Mouse (Mus musculus): ENCODE data around the gene Csnk2a2.

Csnk2a2 gene

DNA sequence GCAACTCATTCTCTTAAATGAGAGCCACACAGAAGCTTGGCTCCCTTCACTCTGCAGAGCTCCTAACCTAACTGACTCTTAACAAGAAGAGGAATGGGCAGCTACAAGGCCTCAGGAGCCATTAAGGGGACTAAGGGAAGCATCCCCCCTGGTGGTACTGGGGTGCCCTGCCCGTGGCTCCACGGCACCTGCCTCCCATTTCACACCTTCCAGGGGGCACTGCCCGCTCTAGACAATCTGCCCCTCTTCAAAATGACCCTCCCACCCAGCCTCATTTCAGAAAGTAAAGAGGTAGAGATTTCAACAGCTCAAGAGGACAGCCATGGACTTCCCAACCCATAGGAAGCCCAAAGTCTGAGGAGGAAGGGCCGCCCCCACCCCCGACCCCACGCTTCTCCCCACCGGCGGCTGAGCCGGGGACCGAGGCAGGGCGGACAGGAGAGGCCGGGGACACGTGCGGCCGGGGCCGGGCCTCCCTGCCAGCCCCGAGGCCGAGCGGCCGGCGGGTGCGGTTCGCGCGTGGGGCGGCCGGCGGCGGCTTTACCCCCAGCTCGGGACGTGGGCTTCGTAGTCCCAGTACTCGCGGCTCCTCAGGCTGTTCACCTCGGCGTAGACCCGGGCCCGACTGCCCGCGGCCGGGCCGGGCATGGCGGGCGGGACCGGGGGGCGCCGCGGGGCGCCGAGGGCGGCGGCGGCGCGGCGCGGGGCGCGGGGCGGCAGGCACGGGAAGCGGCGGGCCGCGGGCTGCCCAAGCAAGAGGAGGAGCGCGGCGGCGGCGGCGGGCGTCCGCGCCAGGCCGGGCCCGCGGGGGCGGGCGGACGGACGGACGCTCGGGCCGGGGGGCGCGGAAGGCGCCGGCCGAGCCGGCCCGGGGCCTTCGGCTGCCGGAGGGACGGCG lies 1.8 kb downstream of the Csnk2a2 start:
- DNase-seq (ENCODE audit: low spot score in 2 of 2), result no peak

DNA sequence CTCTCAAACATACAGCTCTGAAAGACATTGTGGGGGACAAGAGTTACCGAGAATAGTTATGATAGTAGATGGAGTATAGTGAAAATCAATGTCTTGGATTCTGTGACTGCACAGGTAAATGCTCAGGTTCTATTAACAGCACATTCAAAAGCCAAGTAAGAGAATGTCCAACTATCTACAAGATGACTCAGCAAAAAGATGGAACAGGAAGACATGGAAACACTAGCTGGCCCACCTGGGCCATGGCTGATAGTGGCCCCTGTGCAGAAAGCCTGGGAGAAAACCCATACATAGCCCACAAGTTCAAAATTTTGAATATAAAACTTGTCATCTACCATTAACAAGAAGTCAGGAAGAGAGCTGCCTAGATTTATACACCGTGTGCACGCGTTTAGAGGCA lies 19.8 kb downstream of the Csnk2a2 start:
- no peak for DNase-seq (ENCODE audit: low spot score in 2 of 2)

DNA sequence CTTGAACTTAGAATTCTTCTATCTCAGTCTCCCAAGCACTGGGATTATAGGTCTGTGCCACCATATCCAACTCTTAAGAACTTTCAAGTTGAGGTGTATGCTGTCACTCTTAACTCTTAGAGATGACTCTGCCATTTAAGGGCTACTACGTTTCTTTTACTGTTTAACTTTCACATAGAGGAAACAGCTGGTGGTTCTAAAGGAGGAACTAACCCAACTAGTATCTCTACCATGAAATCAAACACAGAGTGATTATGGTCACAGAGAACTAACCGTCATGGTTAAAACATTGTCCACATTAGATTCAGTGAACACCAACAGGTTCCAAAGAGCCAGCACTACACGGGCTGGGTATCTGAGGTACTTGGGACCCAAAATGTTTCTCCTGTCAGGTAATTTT lies 20.8 kb downstream of the Csnk2a2 start:
- DNase-seq (ENCODE audit: low spot score in 2 of 2), result no peak

DNA sequence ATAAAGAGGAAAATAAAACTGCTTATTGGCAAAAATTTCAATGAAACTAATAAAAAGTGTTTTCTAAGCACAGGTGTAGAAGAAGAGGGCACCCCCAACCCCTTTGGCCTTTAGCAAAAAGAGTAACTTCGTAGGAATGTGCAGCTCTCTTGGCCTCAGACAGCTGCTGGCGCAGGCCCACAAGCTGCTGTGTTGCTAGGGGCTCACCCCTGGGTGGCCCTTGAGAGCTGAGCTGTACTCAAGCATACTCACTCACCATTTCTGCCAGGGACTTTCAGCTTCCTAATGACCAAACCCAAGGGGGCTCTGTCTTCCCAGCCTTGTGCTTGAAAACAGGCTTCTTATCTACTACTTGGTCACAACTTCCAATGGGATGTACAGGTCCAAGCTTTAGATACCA lies 23.3 kb downstream of the Csnk2a2 start:
- no peak for DNase-seq (ENCODE audit: low spot score in 2 of 2)

DNA sequence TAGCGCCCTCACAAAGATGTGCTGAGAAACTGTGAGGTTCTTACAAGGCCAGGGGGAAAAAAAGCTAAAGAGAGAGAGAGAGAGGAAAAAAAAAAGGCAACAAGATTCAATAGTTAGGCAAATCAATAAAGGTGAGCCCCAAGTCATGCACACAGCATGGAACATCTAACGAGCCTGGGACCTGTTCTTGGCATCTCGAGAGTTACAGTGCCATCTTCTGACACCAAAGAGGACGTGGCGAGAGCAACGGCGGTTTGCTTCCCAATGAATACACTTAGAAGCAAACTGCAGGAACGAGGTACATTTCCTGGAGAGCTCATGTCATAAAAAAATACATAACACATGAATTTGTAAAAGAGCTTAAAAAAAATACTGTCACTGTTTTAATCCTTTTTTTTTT lies 37.3 kb downstream of the Csnk2a2 start:
- DNase-seq (ENCODE audit: low spot score in 2 of 2), result no peak

DNA sequence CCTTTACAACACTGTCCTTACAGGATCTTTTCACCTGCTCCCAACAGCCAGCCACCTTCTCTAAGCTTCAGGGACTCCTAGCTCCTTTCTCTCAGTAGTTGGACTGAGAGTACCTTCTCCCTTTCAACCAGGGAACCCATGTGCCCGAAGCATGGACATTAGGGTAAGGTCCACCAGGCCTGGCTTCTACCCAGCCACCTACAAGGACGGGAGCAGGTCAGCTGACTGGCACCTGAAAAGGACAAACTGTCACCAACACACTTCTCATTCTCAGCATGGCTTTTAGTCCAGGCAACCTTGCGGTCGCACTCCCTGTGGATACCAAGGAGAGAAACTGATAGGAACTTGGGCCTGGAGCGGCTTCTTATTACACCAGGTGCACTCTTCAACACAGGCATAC lies 39.6 kb downstream of the Csnk2a2 start:
- DNase-seq (ENCODE audit: low spot score in 2 of 2), result no peak

DNA sequence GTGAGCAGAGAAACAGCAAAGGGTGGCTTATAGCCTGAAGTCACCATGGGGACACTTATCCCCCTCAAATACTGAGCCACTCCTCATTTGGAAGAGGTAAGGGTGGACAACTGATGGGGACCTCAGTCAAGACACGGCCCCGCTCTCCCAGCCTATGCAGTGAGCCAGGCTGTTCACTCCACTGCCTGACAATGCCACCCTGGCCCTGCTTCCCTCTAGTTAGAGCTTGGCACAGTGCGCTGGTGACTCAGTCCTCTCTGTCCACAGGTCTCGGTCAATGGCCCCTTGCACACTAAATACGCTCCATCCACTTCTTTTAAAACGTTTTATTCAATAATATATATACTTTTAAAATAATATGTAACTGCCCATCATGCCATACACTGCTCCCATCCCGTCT lies 42.2 kb downstream of the Csnk2a2 start:
- no peak for DNase-seq (ENCODE audit: low spot score in 2 of 2)

DNA sequence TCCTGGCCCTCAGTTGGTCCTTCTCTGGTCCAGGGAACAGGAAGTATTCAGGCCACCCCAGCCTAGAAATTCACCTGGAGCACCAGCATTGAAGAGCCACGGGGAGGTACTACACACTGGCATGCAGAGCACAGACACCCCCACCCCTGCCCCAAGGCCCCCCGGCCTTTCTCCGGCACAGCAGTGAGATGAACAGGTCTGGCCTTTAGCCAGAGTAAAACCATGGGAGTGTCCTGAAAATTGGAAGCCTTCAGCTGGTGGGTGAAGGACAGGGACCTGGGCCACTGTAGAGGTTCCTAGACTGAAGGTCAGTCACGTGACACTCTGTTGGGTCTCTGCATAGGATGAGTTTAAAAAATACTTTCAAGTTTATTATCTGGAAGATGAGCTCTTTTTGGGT lies 44.8 kb downstream of the Csnk2a2 start:
- no peak for DNase-seq (ENCODE audit: low spot score in 2 of 2)

DNA sequence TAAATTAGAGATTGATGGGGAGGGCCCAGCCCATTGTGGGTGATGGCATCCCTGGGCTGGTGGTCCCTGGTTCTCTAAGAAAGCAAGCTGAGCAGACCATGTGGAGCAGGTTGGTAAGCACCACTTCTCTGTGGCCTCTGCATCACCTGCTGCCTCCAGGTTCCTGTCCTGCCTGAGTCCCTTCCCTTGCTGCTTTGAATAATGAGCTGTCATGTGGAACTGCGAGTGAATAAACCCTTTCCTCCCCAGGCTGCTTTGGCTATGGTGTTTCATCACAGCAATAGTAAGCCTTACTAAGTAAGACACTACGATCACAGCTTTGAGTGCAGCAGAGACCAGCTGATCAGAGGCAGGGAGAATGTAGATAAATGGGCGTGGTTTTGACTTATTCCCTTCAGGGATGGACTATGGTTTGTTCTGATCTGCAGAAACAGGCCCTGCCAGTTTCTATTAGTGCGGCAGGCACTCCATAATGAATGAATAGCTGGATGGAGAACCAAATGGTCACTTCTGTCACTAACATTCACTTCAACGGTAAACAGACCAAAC lies 48.3 kb downstream of the Csnk2a2 start:
- DNase-seq (ENCODE audit: low spot score in 2 of 2), result peak in 1 of 2 experiments; percentile 15

DNA sequence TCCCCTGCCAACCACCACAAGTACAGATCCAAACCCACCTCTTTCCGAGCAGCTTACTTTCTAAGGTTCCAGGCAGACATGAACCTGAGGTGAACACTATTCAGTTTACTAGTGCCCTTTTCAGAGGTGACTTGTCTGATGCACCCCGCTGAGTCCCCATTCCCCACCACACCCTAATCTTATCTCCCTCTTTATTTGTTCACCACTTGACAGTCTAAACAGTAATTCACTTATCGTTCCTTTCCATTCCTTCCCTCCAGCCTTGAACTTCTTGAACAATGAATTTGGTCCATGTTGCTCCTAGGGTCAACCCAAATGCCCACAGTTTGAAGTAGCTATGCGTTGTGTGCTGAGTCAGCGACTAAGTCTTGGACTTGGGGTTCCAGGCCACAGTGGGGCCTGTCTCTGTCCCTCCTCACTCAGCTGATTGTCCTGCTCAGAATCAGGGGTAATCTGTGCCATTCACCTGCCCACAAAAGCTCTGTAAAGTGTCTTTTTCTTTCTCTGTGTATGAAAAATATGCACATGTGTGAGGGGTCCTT lies 49.6 kb downstream of the Csnk2a2 start:
- no peak for DNase-seq (ENCODE audit: low spot score in 2 of 2)

DNA sequence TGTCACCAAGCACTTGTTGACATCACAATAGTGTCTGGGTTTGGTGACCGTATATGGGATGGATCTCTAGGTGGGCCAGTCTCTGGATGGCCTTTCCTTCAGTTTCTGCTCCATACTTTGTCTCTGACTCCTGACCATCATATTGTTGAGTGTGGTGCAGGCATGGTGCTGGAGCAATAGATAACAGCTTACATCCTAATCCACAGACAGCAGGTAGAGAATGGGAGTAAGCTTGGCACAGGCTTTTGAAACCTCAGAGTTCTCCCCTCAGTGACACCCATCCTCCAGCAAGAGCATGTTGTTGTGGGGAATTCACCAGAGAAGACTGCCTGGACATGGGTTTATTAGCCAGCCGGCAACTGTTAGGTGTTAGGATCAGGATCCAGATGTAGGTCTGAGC lies 50.4 kb downstream of the Csnk2a2 start:
- no peak for DNase-seq (ENCODE audit: low spot score in 2 of 2)

DNA sequence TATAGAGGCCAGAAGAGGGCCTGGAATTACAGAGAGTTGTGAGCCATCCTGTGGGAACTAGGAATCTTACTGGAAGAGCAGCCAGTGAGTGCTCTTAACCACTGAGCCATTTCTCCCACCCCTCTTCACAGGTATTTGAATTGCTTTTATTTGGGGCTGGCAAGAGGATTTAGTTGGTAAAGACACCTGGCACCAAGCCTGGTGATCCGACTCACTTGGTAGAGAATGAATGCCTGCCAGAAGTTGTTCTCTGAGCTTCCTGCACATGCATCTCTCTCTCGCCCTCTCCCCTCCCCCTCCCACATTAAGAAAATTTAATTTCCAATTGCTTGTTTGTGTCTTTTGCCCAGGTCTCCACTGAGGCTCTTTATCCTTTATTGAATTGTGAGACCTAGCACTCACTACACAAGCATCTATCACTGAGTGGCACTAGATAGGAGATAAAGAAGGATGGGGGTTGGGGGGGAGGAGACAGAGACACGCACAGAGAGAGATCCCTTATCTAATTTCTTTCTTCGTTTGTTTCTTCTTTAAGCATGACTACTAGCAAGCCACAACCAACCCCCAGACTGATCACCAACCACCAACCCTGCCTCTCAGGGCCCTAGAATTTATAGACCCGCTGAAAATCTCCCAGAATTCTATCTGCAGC lies 52.4 kb downstream of the Csnk2a2 start:
- no peak for DNase-seq (ENCODE audit: low spot score in 2 of 2)

DNA sequence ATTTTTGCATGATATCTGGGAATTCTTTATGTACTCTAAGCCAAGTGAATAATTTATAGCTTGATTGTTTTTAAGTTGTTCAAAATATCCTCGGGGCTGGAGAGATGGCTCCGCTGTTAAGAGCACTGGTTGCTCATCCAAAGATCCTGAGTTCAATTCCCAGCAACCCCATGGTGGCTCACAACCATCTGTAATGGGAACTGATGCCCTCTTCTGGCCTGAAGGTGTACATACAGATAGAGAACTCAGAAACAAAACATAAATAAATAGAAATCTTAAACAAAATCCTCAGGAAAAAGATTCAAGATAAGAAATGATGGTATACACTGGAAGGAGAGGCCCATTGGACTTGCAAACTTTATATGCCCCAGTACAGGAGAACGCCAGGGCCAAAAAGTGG lies 53.9 kb downstream of the Csnk2a2 start:
- DNase-seq (ENCODE audit: low spot score in 2 of 2), result no peak

DNA sequence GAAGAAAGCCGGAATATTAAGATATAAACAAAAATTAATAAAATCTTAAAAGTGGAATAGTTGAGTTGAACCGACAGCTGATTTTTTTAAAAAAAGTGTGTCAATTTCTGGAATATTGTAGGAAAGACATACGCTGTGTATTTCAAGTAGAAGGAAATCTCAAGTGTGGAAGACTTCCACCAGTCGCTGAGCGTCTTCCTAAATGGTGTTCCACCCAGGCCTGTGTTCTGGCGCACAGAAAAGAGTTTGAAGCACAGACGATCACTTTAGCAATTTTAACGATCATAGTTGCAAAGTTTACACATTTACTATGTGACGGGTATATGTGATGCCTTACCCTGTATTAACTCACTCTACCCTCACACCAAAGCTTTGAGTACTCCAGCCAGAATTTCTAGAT lies 54.4 kb downstream of the Csnk2a2 start:
- no peak for DNase-seq (ENCODE audit: low spot score in 2 of 2)

DNA sequence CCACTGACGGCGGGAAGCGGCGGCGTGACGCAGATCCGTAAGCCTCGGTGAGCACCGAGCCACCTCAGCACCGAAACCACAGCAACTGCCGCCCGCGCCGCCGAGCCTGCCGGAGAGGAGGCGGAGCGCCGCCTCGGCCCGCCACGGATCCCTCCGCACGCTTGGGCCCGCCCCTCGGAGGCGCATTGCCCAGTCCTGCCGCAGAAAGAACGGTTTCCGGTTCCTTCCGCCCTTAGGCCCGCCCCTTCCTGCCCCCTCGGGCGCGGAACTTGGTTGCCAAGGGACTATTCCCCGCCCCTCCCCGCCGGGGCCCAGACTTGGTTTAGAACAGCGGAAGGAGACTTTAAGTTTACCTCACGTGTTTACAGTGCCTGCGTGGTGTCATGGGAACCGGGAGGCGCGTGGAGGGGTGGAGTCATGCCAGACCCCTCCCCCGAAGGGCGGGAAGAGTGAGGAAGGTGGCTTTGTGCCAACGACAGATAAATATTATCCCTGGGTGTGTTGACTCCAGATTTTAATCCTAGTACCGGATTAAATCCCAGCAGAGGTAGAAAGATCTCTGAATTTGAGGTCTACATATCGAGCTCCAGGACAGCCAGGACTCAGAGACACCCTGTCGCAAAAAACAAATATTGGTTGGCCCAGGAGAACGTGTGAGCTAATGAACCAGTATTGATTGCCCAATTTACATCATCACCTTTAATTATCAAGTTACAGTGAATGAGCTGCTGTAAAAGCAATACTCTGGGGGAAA lies 55.0 kb downstream of the Csnk2a2 start, which contains the start of gene Cfap20:
Gene Cfap20, minus strand, starts transcription at position 184 of the 754 bp plus-strand sequence.
- peak; percentile 99 to 100 for DNase-seq (ENCODE audit: low spot score in 2 of 2)

DNA sequence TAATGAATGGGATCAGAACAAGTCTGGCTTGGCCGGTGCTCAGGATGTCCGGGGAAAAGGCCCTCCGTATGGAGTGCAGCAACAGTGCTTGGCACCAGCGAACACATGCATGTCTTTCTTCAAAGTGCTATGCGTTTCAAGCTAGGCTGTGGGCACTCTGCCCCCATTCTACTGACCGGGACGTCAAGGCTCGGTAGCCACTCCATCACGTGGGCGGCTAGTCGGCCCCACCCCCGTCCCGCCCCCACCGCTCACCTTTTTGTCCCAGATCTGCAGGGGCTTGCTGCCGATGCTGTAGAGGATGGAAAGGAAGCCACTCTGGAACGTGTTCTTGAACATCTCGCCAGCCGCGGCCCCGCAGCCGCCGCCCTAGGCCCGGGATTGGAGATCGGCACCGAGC lies 55.6 kb downstream of the Csnk2a2 start:
- no peak for DNase-seq (ENCODE audit: low spot score in 2 of 2)

DNA sequence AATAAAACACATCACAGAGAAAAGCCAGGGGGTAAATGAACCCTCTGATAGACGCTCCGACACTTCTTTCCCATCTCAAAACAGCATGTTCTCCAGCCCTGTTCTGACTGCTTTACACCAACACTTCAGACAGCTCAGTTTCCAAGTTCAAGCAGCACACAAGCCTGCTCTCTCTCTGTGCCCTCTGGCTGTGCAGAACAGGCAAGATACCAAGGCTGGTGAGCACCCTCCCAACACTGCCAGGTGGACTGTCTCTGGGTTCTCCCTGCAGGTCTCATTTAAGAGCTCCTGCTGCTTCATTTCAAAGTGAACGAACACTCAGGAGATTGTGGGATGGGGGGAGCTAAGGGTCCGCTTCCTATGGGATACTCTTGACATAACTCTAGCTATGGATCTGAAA lies 56.7 kb downstream of the Csnk2a2 start:
- DNase-seq (ENCODE audit: low spot score in 2 of 2), result no peak

DNA sequence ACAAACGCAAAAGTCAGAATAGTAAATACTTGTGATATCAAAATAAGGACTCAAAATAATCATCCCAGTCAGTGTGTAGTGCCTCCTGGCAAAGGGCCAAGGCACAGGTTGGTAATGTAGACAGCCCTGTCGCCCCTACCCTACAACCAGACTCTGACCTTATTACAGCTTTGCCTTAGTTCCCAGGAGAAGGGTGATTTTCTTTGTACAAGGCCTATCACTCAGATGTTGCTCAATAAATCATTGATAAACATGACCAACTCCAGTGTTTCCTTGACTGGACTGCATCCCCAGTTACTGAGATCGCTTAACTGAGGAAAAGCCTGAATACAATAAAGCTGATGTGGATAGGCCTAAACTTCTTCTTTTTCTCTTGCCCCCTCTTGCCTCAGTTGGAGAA lies 57.4 kb downstream of the Csnk2a2 start:
- no peak for DNase-seq (ENCODE audit: low spot score in 2 of 2)

DNA sequence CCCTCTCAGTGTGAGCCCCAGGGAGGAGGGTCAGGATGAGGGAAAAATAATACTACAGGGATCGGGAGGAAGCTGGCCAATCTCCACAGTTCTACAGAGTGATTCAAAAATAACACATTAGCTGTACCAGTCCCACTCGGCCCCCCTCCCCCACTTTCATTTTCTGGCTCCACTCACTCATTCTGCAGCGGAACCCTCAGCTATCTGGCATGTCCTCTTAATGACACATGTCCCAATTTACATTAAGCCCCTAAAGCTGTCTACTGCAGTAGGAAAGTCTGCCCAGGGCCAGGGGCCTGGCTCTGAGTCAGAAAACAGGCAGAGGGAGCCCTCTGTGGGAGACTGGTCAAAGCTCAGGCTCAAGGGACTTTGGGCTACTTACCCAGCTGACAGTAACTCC lies 59.9 kb downstream of the Csnk2a2 start:
- DNase-seq (ENCODE audit: low spot score in 2 of 2), result no peak

DNA sequence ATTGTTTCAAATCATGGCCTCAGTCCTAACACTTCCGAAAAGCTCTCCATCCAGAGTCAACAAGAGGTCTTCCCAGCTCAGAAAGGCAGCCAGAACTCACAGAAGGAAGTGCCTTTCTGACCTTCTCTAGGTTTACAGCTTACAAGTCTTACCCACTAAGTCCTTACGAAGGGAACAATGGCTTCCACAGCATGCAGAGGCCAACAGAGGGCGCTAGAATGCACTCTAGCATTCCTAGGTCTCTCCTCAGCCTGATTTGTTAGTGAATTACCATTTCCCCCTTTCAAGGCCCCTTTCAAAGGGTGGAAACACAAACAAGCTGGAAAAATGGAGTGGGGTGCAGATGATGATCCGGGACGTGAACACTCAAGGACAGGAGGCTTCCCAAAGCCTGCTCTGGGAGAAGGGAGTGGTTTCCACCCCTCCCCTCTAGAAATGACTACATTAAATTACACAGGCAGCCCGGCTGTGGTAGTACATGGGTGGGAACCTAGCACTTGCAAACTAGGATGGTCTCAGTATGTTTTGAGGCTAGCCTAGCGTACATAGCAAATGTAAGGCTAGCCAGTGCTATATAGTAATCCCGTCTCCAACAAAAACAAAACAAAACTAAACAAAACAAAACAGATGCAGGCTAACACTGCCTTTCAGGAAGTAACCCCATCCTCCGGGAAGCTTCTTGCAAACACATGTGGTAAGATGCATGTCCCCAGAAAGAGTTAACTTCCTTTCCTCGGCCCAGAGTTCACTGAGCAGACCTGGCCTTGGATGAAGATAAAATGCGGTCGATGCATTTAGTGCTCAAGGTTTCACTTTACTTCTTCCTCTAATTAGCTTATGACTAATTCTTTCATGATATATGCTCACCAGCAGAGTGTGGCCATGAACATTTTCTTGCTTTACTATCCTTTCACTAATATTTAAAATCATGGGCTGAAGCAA lies 62.0 kb downstream of the Csnk2a2 start:
- DNase-seq (ENCODE audit: low spot score in 2 of 2), result peak; percentile 63 to 64

DNA sequence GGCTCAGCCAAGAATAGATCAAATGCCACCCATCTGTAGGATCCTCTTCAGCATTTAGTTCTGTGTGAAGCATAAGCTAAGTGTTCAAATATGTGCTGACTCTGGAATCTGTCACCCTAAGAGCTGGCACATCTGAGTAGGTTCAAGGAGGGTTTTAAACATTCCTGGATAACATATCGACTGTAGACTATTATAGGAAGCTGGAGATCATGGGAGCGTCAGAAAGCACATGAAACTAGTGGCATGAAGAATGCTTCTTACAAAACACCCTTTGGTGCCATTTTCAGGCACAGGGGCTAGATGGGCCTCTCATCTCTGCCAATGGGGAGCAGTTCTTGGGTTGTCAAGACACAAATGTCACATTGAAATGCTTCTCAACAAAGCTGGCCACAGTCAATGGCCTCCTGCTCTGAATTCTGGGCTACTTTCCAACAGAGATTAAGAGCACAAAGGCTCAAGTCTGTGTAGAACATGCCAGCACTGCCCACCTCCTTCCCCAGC lies 63.0 kb downstream of the Csnk2a2 start:
- DNase-seq (ENCODE audit: low spot score in 2 of 2), result no peak
